Mouse (Mus musculus): Measurements from ENCODE around the gene Gm9048. TPM values are rescaled to one million over a fixed set of nuclear protein-coding genes. Genes with fewer than 3 reads are reported as not detected.
"Not testable (repeated sequence)": the region's sequence is repeated elsewhere in the genome, so short reads cannot be mapped to it uniquely, and the experiment has no call there.

The Gm9048 gene
- not detected for total RNA-seq (2021)
- long read RNA-seq, experiment 1: 0 reads
- long read RNA-seq, experiment 2: 0 reads

GRCm38 (mm10) chr10:118348579-118348978 is at the start of gene Gm9048:
TSS of gene Gm9048 (minus strand) at chr10:118348679.
- intact Hi-C loops (cut with DNase I; ENCODE audit: low total_unique reads): not testable (repeated sequence)

GRCm38 (mm10) chr10:118370443-118370842 is 22.0 kb upstream of the Gm9048 start:
- peak; percentile 77 for DNase-seq
- intact Hi-C loops (cut with DNase I; ENCODE audit: low total_unique reads): no loop called here

More at GRCm38 (mm10) chr10:118348579-118348978, at the start of gene Gm9048:
- DNase-seq: not testable (repeated sequence)

- DNase-seq: no peak
- intact Hi-C loops (cut with DNase I; ENCODE audit: low total_unique reads): loop anchor here (2.0 kb wide), 1 partner anchor 211 kb away; no protein-coding TSS in a partner anchor
These were observed 21.0 kb upstream of the Gm9048 start for GRCm38 (mm10) chr10:118369518-118369917.

GRCm38 (mm10) chr10:118354005-118354404 is 5.5 kb upstream of the Gm9048 start, which contains the start of gene Gm9049:
TSS of gene Gm9049 (minus strand) at chr10:118354105.
- DNase-seq; intact Hi-C loops (cut with DNase I; ENCODE audit: low total_unique reads): not testable (repeated sequence)

- DNase-seq; intact Hi-C loops (cut with DNase I; ENCODE audit: low total_unique reads): not testable (repeated sequence)
These were observed 5.3 kb downstream of the Gm9048 start, which contains the start of gene Gm9046 for GRCm38 (mm10) chr10:118343155-118343554. TSS of gene Gm9046 (minus strand) at chr10:118343255.

GRCm38 (mm10) chr10:118337731-118338130 is 10.7 kb downstream of the Gm9048 start, which contains the start of gene Gm9045:
TSS of gene Gm9045 (minus strand) at chr10:118337831.
- DNase-seq; intact Hi-C loops (cut with DNase I; ENCODE audit: low total_unique reads): not testable (repeated sequence)

- intact Hi-C loops (cut with DNase I; ENCODE audit: low total_unique reads); DNase-seq: not testable (repeated sequence)
These were observed 16.2 kb downstream of the Gm9048 start, which contains the start of gene Gm9044 for GRCm38 (mm10) chr10:118332308-118332707. TSS of gene Gm9044 (minus strand) at chr10:118332408.

GRCm38 (mm10) chr10:118326869-118327268 is 21.6 kb downstream of the Gm9048 start, which contains the start of gene Gm9040:
TSS of gene Gm9040 (minus strand) at chr10:118326969.
- intact Hi-C loops (cut with DNase I; ENCODE audit: low total_unique reads); DNase-seq: not testable (repeated sequence)

GRCm38 (mm10) chr10:118319024-118319423 is 29.5 kb downstream of the Gm9048 start:
- intact Hi-C loops (cut with DNase I; ENCODE audit: low total_unique reads): no loop called here
- no peak for DNase-seq

GRCm38 (mm10) chr10:118302133-118302532 is 46.3 kb downstream of the Gm9048 start:
- DNase-seq; intact Hi-C loops (cut with DNase I; ENCODE audit: low total_unique reads): not testable (repeated sequence)

Other genes starting within 250 kb of the Gm9048 start
- 1 to 10 TPM; 1.9 to 2.8 TPM for gene Mdm1, start 206.9 kb downstream of the Gm9048 start, total RNA-seq (2021)
- not detected for gene Il22, start 143.7 kb downstream of the Gm9048 start, total RNA-seq (2021)
- under 1 TPM; 0.38 to 0.43 TPM for gene Gm32717, start 107.9 kb downstream of the Gm9048 start, total RNA-seq (2021)
- gene Gm32802, start 90.0 kb downstream of the Gm9048 start, total RNA-seq (2021): under 1 TPM; 0.38 to 0.43 TPM
- gene Iltifb, start 53.6 kb downstream of the Gm9048 start, total RNA-seq (2021): not detected
- gene Gm9040, start 21.7 kb downstream of the Gm9048 start, total RNA-seq (2021): not detected
- not detected for gene Gm9044, start 16.3 kb downstream of the Gm9048 start, total RNA-seq (2021)
- not detected for gene Gm9045, start 10.8 kb downstream of the Gm9048 start, total RNA-seq (2021)
- gene Gm9046, start 5.4 kb downstream of the Gm9048 start, total RNA-seq (2021): not detected
- gene Gm9049, start 5.4 kb upstream of the Gm9048 start, total RNA-seq (2021): not detected
- gene Ifng, start 92.4 kb upstream of the Gm9048 start, total RNA-seq (2021): not detected